Mouse (Mus musculus): ENCODE measurements around the gene Ttll7. TPM values are rescaled to one million over a fixed set of nuclear protein-coding genes. Genes with fewer than 3 reads are reported as not detected.

The Ttll7 gene
- total and polyA plus RNA-seq, 3 experiments, result not detected

DNA sequence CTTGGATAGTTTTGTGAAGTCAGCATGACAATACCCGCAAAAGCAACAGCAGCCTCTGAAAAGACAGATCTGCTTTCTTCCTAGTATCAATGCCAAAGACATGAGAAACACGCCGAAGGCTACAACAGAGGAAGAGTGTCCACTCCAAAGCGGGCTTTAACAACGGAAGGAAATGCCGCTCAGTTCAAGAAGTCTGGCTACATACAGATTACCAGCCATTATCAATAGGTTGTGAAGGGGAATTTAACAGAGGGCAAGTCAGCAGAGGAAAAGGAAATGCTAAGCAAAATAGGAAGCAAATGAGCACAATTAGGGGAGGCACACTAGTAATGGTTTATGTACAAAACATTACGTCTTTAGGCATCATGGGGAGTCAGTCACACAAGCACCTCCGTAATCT is 4.1 kb upstream of the Ttll7 start:
- Histone ChIP-seq H3K27me3 (ENCODE audit: control insufficient read depth in 1 of 2, insufficient read depth in 2 of 2, low read length in 2 of 2) (no peaks in the 10 kb centered on the region; a peak in 1 of 4 replicates), H3K36me3 (ENCODE audit: control insufficient read depth in 1 of 2, insufficient read depth in 2 of 2, low read length in 2 of 2) (no peaks in the 10 kb centered on the region), H3K9ac (ENCODE audit: control insufficient read depth, low read depth, low read length, poor library complexity, severe bottlenecking) (no peak overlapping the region), H3K9me3 (replicated peaks; ENCODE audit: insufficient read depth, low read length) (no peaks in the 10 kb centered on the region), H3K4me1 (ENCODE audit: control insufficient read depth in 1 of 2, insufficient read depth in 2 of 2, low read length in 2 of 2) (no peaks in the 10 kb centered on the region), H3K27ac (ENCODE audit: control insufficient read depth, low read depth, low read length) (no peak overlapping the region), H3K4me3 (ENCODE audit: control insufficient read depth in 1 of 2, insufficient read depth in 1 of 2, low read depth in 2 of 2, low read length in 2 of 2) (no peak overlapping the region), H3K79me2 (ENCODE audit: control insufficient read depth, insufficient read depth, low read length, poor library complexity) (no peaks in the 10 kb centered on the region)
- no peak for DNase-seq (ENCODE audit: low read depth, low spot score)
- TF ChIP-seq ZC3H11A (IDR thresholded peaks at IDR 0.05; ENCODE audit: low read depth, low read length) (no peak), KAT2A (conservative IDR thresholded peaks at IDR 0.05; ENCODE audit: low read depth, low read length) (no peak), MYC (IDR thresholded peaks at IDR 0.05; ENCODE audit: low read depth, low read length) (no peak), UBTF (IDR thresholded peaks at IDR 0.05; ENCODE audit: borderline replicate concordance, insufficient read depth, low read depth, low read length) (no peak), ZNF384 (IDR thresholded peaks at IDR 0.05; ENCODE audit: low read depth, low read length) (no peak), CHD2 (IDR thresholded peaks at IDR 0.05; ENCODE audit: low read length) (no peak), POLR2AphosphoS5 (IDR thresholded peaks at IDR 0.05; ENCODE audit: borderline replicate concordance, low read depth, low read length) (no peak), POLR2AphosphoS2 (IDR thresholded peaks at IDR 0.05; ENCODE audit: low read length) (no peak), MEF2A (IDR thresholded peaks at IDR 0.05; ENCODE audit: extremely low read depth, insufficient replicate concordance, low read depth, low read length, poor library complexity, severe bottlenecking) (no peak), POLR2A (IDR thresholded peaks at IDR 0.05; ENCODE audit: control insufficient read depth in 1 of 2, insufficient read depth in 1 of 2, low read depth in 1 of 2, low read length in 2 of 2, poor library complexity in 1 of 2) (no peak), E2F4 (IDR thresholded peaks at IDR 0.05; ENCODE audit: borderline replicate concordance, low read depth, low read length) (no peak), GATA1 (IDR thresholded peaks at IDR 0.05; ENCODE audit: low read depth, low read length) (no peak), BHLHE40 (IDR thresholded peaks at IDR 0.05; ENCODE audit: borderline replicate concordance, low read depth, low read length) (no peak), ETS1 (IDR thresholded peaks at IDR 0.05; ENCODE audit: low read depth, low read length) (no peak), USF1 (IDR thresholded peaks at IDR 0.05; ENCODE audit: low read depth, low read length) (no peak), HCFC1 (IDR thresholded peaks at IDR 0.05; ENCODE audit: low read depth, low read length) (no peak), ZMIZ1 (IDR thresholded peaks at IDR 0.05; ENCODE audit: low read depth, low read length) (no peak)

- no peak overlapping the region for H3K4me3 ChIP-seq (ENCODE audit: control insufficient read depth in 1 of 2, insufficient read depth in 1 of 2, low read depth in 2 of 2, low read length in 2 of 2)
- TF ChIP-seq RCOR1 (IDR thresholded peaks at IDR 0.05; ENCODE audit: low read depth, low read length) (no peak), CHD2 (IDR thresholded peaks at IDR 0.05; ENCODE audit: low read length) (no peak), ELF1 (IDR thresholded peaks at IDR 0.05; ENCODE audit: low read depth, low read length) (no peak), POLR2AphosphoS5 (IDR thresholded peaks at IDR 0.05; ENCODE audit: borderline replicate concordance, low read depth, low read length) (no peak), CTCF (IDR thresholded peaks at IDR 0.05 in 2 of 3, conservative IDR thresholded peaks at IDR 0.05 in 1 of 3; ENCODE audit: control insufficient read depth in 1 of 3, insufficient read depth in 1 of 3, low read depth in 2 of 3, low read length in 3 of 3, poor library complexity in 1 of 3, severe bottlenecking in 1 of 3) (no peak), BHLHE40 (IDR thresholded peaks at IDR 0.05; ENCODE audit: borderline replicate concordance, low read depth, low read length) (no peak), NELFE (IDR thresholded peaks at IDR 0.05; ENCODE audit: low read depth, low read length) (no peak), EP300 (IDR thresholded peaks at IDR 0.05; ENCODE audit: low read depth in 1 of 2, low read length in 2 of 2) (no peak), KAT2A (conservative IDR thresholded peaks at IDR 0.05; ENCODE audit: low read depth, low read length) (no peak), POLR2AphosphoS2 (IDR thresholded peaks at IDR 0.05; ENCODE audit: low read length) (no peak), MXI1 (IDR thresholded peaks at IDR 0.05; ENCODE audit: low read depth, low read length) (no peak), NRF1 (IDR thresholded peaks at IDR 0.05; ENCODE audit: insufficient read depth, low read depth, low read length, poor library complexity, severe bottlenecking) (no peak)
- H3K9ac ChIP-seq (ENCODE audit: control insufficient read depth, low read depth, low read length, poor library complexity, severe bottlenecking), result no peak overlapping the region
Measured at GRCm38 (mm10) chr3:146849360-146849759, 2.8 kb upstream of the Ttll7 start.

More at GRCm38 (mm10) chr3:146849360-146849759, 2.8 kb upstream of the Ttll7 start:
- Histone ChIP-seq H3K27me3 (ENCODE audit: control insufficient read depth in 1 of 2, insufficient read depth in 2 of 2, low read length in 2 of 2) (no peaks in the 10 kb centered on the region), H3K4me1 (ENCODE audit: control insufficient read depth in 1 of 2, insufficient read depth in 2 of 2, low read length in 2 of 2) (no peaks in the 10 kb centered on the region), H3K36me3 (ENCODE audit: control insufficient read depth in 1 of 2, insufficient read depth in 2 of 2, low read length in 2 of 2) (no peaks in the 10 kb centered on the region), H3K9me3 (replicated peaks; ENCODE audit: insufficient read depth, low read length) (no peaks in the 10 kb centered on the region), H3K27ac (ENCODE audit: control insufficient read depth, low read depth, low read length) (no peak overlapping the region), H3K79me2 (ENCODE audit: control insufficient read depth, insufficient read depth, low read length, poor library complexity) (no peaks in the 10 kb centered on the region)
- DNase-seq (ENCODE audit: low read depth, low spot score), result no peak
